Mouse (Mus musculus): ENCODE data around the gene Olfr784. TPM values are rescaled to one million over a fixed set of nuclear protein-coding genes. Genes with fewer than 3 reads are reported as not detected.
"Not testable (repeated sequence)": the region's sequence is repeated elsewhere in the genome, so short reads cannot be mapped to it uniquely, and the experiment has no call there.

The Olfr784 gene
- total RNA-seq (2021), result not detected
- long read RNA-seq, experiment 1, result 0 reads
- long read RNA-seq, experiment 2, result 0 reads

DNA sequence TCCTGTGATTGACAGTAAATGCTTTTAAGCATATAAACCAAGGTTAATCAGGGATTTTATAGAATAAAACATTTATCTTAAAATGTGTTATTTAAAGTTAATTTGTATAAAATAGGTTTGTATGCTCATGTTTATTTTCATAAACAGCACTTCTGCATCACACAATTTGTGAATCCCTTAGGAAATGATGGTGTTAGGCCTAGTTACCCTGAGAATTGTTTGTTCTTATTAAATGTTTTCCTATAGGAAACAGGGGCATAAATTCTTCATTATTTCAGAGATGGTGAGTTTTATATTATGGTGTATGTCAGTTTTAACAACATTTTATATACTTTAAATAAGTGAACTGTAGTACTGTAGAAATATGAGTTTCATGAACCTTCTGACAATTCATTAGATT is at the start of gene Olfr784:
Gene Olfr784 (plus strand): TSS at position 301 of the 400 bp plus-strand sequence.
- no peak for DNase-seq

DNA sequence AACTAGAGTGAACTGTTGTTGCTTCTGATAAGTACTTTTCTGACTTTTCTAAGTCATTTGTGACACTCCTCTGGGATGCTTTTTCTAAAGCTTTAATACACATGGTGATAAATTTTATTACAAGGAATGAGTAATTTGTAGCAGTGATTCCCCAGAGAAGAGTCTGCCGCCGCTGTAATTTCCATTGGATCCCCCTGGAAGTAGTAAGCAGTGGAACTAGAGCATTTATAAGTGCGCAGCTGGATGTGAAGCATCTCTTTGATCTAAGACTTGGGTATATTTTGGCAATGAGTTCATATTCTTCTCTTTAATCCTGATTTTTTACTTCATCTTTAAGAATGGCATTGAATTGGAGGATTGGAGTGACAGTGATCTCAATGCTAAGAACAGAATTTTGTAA is 35.3 kb upstream of the Olfr784 start, which contains the start of gene Olfr782:
Gene Olfr782 (plus strand): TSS at position 301 of the 400 bp plus-strand sequence.
- DNase-seq, result no peak

DNA sequence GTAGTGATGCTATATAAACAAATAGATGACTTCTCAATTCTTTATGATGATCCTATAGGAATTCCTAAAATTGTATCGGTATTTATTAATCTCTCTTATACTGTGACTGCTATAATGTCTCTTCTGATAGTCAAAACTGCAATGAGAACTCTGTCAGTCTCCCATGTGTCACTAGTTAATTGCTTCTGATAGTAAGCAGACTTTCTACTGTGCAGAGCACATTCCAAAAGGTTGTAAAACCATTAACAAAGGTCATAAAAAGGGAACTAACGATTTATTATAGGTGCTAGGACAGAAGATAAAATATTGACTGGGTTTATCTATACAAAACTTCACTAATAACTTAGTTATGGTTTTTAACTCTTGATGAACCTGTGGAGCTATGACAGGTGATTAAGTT is 31.4 kb upstream of the Olfr784 start:
- DNase-seq, result not testable (repeated sequence)

DNA sequence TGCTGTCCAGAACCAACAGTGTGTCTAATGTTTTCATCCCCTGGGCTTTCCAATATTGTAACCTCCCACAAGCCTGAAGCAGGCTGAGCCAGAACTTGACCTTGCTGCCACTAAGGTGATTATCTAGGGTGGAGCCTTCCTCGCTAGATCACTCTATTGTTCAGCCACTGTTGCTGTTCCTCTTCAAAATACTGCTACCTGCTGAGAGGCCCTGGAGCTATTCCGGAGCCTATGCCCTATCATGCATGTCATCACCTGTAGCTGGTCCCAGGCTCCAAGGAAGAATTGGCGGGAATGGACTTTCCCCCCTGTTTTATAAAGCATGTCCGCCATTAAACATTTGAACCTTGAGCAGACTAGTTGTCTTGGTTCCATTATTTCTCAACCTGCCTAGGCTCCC is 27.4 kb upstream of the Olfr784 start:
- not testable (repeated sequence) for DNase-seq

DNA sequence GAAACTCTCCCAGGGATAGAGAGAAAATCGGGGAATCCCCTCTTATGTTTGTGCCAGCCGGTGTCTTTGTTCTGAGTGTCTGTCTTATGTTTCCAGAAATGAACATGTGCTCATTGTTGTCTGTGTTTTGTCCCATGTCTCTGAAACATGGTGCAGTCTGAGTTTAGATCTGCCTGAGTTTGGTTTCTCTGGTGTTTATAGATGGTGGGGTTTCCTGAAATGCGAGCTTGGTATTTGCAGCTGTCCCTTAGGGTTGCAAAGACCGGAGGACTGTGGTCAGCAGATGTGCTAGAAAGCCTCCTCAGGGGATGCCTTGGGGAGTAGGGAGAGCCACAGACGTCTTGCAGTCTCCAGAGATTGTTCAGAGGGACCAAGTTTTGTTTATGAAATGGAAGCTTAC is 26.6 kb upstream of the Olfr784 start:
- no peak for DNase-seq

DNA sequence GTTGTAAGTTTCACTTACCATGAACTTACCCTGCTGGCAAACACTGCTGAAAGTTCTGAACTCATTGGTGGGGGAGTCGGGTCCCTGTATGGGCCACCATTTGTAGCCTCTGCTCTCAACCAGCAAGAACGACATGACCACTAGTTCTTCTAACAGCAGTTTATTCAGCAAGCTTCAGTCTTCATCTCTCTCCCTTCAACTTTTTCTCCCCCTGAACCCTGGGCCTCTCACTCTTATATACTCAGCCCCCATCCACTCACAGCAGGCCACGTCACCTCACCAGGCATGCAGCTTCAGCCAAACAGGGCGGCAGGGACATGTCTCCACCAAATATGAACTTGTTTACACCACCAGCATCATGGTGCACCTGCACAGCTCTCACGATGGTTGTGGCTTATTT is 9.8 kb upstream of the Olfr784 start:
- DNase-seq, result not testable (repeated sequence)

DNA sequence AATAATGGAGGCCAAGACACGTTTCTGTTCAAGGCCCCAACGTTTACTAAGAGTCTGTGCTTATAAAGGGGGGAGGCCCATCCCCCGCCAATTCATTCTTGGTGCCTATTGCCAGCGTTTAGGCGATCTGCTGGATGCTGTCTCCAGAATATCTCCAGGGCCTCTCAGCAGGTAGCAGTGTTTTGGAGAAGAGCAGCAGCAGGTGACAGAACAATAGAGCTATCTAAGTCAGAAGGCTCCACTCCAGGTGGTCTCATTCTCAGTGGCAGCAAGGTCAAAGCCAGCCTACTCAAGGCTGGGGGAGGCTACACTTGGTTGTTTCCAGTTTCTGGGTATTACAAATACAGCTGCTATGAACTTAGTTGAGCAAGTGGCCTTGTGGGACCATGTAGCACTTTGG is 17.0 kb downstream of the Olfr784 start:
- DNase-seq, result no peak

DNA sequence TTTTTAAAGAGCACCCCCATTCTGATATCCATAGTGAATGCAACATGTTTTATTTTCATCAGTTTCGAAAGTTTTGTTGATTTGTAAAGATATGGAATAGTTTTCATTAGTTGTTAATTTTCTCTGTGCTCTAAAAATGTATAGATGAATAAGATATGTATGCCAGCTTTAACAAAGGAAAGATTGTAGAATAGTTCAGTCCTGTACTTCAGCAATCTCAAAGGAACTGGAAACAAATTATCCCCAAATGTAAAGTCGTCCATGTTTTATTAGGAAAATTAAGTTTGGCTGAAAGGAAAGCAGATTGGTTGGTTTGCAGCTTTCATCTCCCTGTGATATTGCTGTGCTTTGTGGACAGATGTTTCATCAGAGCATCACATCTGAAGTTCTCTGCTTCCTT is 21.2 kb downstream of the Olfr784 start, which contains the start of gene Olfr785:
Gene Olfr785 (plus strand): TSS at position 301 of the 400 bp plus-strand sequence.
- no peak for DNase-seq

DNA sequence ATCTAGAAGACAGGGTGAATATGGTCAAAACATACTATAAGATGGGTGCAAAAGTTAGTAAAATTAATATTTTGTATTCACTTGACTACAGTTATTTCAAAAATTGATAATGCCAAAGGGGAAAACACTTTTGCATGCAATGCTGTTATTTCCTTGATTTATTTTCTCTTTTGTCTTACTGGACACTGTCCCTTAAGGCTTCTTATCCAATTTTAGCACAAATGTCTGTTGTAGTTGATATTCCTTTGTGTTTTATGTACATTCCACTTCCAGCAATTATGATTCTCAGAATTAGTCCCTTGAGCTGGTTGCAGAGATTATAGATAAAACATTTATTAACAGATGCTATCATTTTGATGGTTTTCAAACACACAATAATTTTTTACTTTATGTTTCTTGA is 43.1 kb downstream of the Olfr784 start, which contains the start of gene Olfr786:
Gene Olfr786 (plus strand): TSS at position 301 of the 400 bp plus-strand sequence.
- DNase-seq, result no peak

Other genes with a start within 250 kb of the Olfr784 start
- gene Olfr770, start 245.1 kb upstream of the Olfr784 start, total RNA-seq (2021), result not detected
- gene Olfr771, start 219.3 kb upstream of the Olfr784 start, total RNA-seq (2021), result not detected
- not detected for gene Olfr772, start 206.2 kb upstream of the Olfr784 start, total RNA-seq (2021)
- not detected for gene Olfr773, start 196.7 kb upstream of the Olfr784 start, total RNA-seq (2021)
- gene Olfr774, start 147.9 kb upstream of the Olfr784 start, total RNA-seq (2021), result not detected
- gene Olfr775, start 135.7 kb upstream of the Olfr784 start, total RNA-seq (2021), result not detected
- not detected for gene Olfr776, start 125.0 kb upstream of the Olfr784 start, total RNA-seq (2021)
- gene Olfr777, start 112.6 kb upstream of the Olfr784 start, total RNA-seq (2021), result not detected
- gene Olfr780, start 66.0 kb upstream of the Olfr784 start, total RNA-seq (2021), result not detected
- not detected for gene Olfr781, start 55.2 kb upstream of the Olfr784 start, total RNA-seq (2021)
- not detected for gene Olfr782, start 35.2 kb upstream of the Olfr784 start, total RNA-seq (2021)
- gene Olfr785, start 21.3 kb downstream of the Olfr784 start, total RNA-seq (2021), result not detected
- not detected for gene Olfr786, start 43.2 kb downstream of the Olfr784 start, total RNA-seq (2021)
- not detected for gene Olfr787, start 77.8 kb downstream of the Olfr784 start, total RNA-seq (2021)
- not detected for gene Olfr788, start 86.9 kb downstream of the Olfr784 start, total RNA-seq (2021)
- gene Olfr789, start 100.7 kb downstream of the Olfr784 start, total RNA-seq (2021), result not detected
- gene Olfr790, start 114.4 kb downstream of the Olfr784 start, total RNA-seq (2021), result not detected
- not detected for gene Olfr791, start 137.7 kb downstream of the Olfr784 start, total RNA-seq (2021)
- not detected for gene Olfr792, start 155.1 kb downstream of the Olfr784 start, total RNA-seq (2021)
- gene Olfr794, start 183.6 kb downstream of the Olfr784 start, total RNA-seq (2021), result not detected
- gene Olfr796, start 228.5 kb downstream of the Olfr784 start, total RNA-seq (2021), result not detected
- not detected for gene Olfr798, start 243.9 kb downstream of the Olfr784 start, total RNA-seq (2021)